Mouse (Mus musculus) forebrain, embryonic 12.5 days (tissue): Measurements from ENCODE around the gene Ncoa1. TPM values are rescaled to one million over a fixed set of nuclear protein-coding genes. Genes with fewer than 3 reads are reported as not detected.

Experiments
- ATAC-seq: fragments of 200-750 bp; cut with Nextera tagmentation; 2 replicates; pipeline ENCODE4 v1.8.0; 2017; ENCODE audit warnings: moderate TSS enrichment; ENCODE audit not compliant: low FRiP score
- H3K27ac ChIP-seq: fragments of 300-500 bp; sonication (generic); 2 replicates; pipeline ENCODE4 v1.5.1; 2016; ENCODE audit warnings: mild to moderate bottlenecking
- H3K27me3 ChIP-seq: fragments of 300-500 bp; sonication (generic); 2 replicates; pipeline ENCODE4 v1.6.1; 2016; ENCODE audit warnings: mild to moderate bottlenecking
- H3K36me3 ChIP-seq: fragments of 300-500 bp; sonication (generic); replicated peaks from 2 replicates; pipeline ENCODE4 v1.6.1; 2016; ENCODE audit warnings: mild to moderate bottlenecking
- H3K4me1 ChIP-seq: fragments of 300-500 bp; sonication (generic); 2 replicates; pipeline ENCODE4 v1.6.1; 2016
- H3K4me2 ChIP-seq: fragments of 300-500 bp; sonication (generic); 2 replicates; pipeline ENCODE4 v1.6.1; 2016; ENCODE audit warnings: mild to moderate bottlenecking, moderate library complexity
- H3K4me3 ChIP-seq: fragments of 300-500 bp; sonication (generic); replicated peaks from 2 replicates; pipeline ENCODE4 v1.5.1; 2016; ENCODE audit warnings: mild to moderate bottlenecking
- H3K9ac ChIP-seq: fragments of 300-500 bp; sonication (generic); 2 replicates; pipeline ENCODE4 v1.6.1; 2016; ENCODE audit warnings: mild to moderate bottlenecking
- H3K9me3 ChIP-seq: fragments of 300-500 bp; sonication (generic); 2 replicates; pipeline ENCODE4 v1.6.1; 2016
- WGBS: fragments of 180-500 bp; shearing (Covaris S2); methylation state at CpG from one replicate; pipeline ENCODE4 v1.1.7; 2016; 5-methylcytosine and 5-hydroxymethylcytosine counted together
- polyA plus RNA-seq: library from polyadenylated mRNA; unstranded; fragments of >200 nt; fragmentation: Nextera tagmentation; extraction: Ambion mirVana; gene quantifications from 2 replicates; pipeline ENCODE4 v1.2.1, GENCODE M21; 2016

The Ncoa1 gene
- polyA plus RNA-seq: 9.1 and 11.1 TPM in 2 replicates

DNA sequence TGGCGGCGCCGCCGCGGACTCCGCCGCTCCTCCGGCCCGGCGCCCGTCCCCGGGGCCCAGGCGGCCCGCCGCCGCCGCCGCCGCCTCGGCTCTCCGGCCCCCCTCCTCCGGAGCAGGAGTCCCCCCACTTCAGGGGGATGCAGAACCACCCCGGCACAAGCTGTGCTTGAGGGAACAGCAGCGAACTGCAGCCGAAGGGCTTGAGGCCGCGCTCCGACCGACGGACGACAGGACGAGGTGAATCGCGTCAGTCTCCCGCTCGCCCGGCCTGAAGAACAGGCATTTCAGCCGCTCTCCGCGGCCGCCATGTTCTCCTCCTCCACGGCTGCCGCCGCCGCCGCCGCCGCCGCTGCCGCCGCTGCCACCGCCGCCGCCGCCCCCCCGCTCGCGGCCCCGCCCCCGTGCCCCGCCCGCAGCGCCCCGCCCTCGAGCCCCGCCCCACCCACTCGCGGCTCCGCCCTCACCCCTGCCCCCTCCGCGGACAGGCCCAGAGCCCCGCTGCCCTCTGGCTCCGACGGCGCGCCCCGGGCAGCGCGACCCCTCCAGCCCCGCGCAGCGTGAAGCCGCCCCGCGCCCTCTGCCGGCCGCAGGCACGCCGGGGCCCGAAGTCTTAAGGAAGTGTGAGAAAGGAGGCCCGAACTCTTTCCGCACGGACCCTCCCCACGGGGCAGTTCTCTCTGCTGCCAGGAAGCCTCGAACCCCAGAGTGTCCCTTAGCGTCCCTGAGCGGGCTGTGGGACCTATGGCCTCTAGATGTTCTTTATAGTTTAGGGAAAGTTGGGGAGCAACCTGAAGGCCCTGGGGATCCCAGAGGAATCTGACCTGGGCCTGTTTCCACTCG, at the start of gene Ncoa1:
TSS of gene Ncoa1 (minus strand) at position 351 of the 840 bp plus-strand sequence.
- Histone ChIP-seq H3K4me3 (peak within 1 kb of the TSS; percentile 86), H3K9me3 (no peaks in the 10 kb centered on the region), H3K9ac (peak within 1 kb of the TSS; percentile 93), H3K27me3 (peaks cover 13% of the 10 kb centered on the region), H3K4me2 (peak within 1 kb of the TSS; percentile 69), H3K36me3 (no peaks in the 10 kb centered on the region), H3K27ac (peak within 1 kb of the TSS; percentile 97), H3K4me1 (peaks cover 21% of the 10 kb centered on the region)
- peak; percentile 78 for ATAC-seq
- under 1% methylated on average over 49 of the region's 98 CpGs for WGBS

- no peaks in the 10 kb centered on the region for H3K36me3 ChIP-seq
- no peaks in the 10 kb centered on the region for H3K27me3 ChIP-seq
- WGBS: 32% methylated on average over 7 of the region's 7 CpGs
- H3K9me3 ChIP-seq: no peaks in the 10 kb centered on the region
- 0 out of 2 replicates have a peak overlapping the region, but pooled peaks have one; percentile 8 for H3K9ac ChIP-seq
- peak; percentile 22; the same call in 1 of the 2 replicates for ATAC-seq
- H3K4me3 ChIP-seq: no peak overlapping the region
- peak overlapping the region; percentile 91 for H3K27ac ChIP-seq
- H3K4me1 ChIP-seq: peaks cover 32% of the 10 kb centered on the region
- peak overlapping the region; percentile 40 for H3K4me2 ChIP-seq
Measured at GRCm38 (mm10) chr12:4524546-4524945, 47.6 kb upstream of the Ncoa1 start.

- no peaks in the 10 kb centered on the region for H3K27me3 ChIP-seq
- 8% methylated on average over 9 of the region's 9 CpGs for WGBS
- no peak overlapping the region for H3K4me3 ChIP-seq
- H3K4me1 ChIP-seq: peaks cover 32% of the 10 kb centered on the region
- peak overlapping the region; percentile 40 for H3K4me2 ChIP-seq
- H3K9ac ChIP-seq: 0 out of 2 replicates have a peak overlapping the region, but pooled peaks have one; percentile 8
- H3K27ac ChIP-seq: peak overlapping the region; percentile 91
- ATAC-seq: peak; percentile 70
- H3K36me3 ChIP-seq: no peaks in the 10 kb centered on the region
- no peaks in the 10 kb centered on the region for H3K9me3 ChIP-seq
Measured at GRCm38 (mm10) chr12:4523688-4524298, 46.8 kb upstream of the Ncoa1 start.

GRCm38 (mm10) chr12:4523208-4523607, 46.2 kb upstream of the Ncoa1 start:
- Histone ChIP-seq H3K9ac (0 out of 2 replicates have a peak overlapping the region, but pooled peaks have one; percentile 25), H3K4me2 (peak overlapping the region; percentile 40), H3K36me3 (no peaks in the 10 kb centered on the region), H3K27me3 (no peaks in the 10 kb centered on the region), H3K4me3 (0 out of 2 replicates have a peak overlapping the region, but pooled peaks have one; percentile 7), H3K27ac (peak overlapping the region; percentile 91), H3K9me3 (no peaks in the 10 kb centered on the region), H3K4me1 (peaks cover 32% of the 10 kb centered on the region)
- ATAC-seq: peak; percentile 86
- WGBS: 1% methylated on average over 10 of the region's 10 CpGs

- H3K4me3 ChIP-seq: no peak overlapping the region
- H3K9me3 ChIP-seq: no peaks in the 10 kb centered on the region
- H3K27me3 ChIP-seq: no peaks in the 10 kb centered on the region
- WGBS: 86% methylated on average over 11 of the region's 11 CpGs
- H3K27ac ChIP-seq: no peak overlapping the region
- no peaks in the 10 kb centered on the region for H3K36me3 ChIP-seq
- H3K9ac ChIP-seq: no peak overlapping the region
- no peak overlapping the region for H3K4me2 ChIP-seq
- ATAC-seq: no peak
- peaks cover 17% of the 10 kb centered on the region for H3K4me1 ChIP-seq
Measured at GRCm38 (mm10) chr12:4518957-4519356, 42.0 kb upstream of the Ncoa1 start.

- Histone ChIP-seq H3K36me3 (no peaks in the 10 kb centered on the region), H3K4me1 (peaks cover 14% of the 10 kb centered on the region), H3K27me3 (no peaks in the 10 kb centered on the region), H3K27ac (0 out of 2 replicates have a peak overlapping the region, but pooled peaks have one; percentile 56), H3K4me3 (0 out of 2 replicates have a peak overlapping the region, but pooled peaks have one; percentile 3), H3K9ac (no peak overlapping the region), H3K9me3 (no peaks in the 10 kb centered on the region), H3K4me2 (peak overlapping the region; percentile 41)
- ATAC-seq: no peak
- WGBS: 23% methylated on average over 12 of the region's 12 CpGs
Measured at GRCm38 (mm10) chr12:4509591-4510061, 32.6 kb upstream of the Ncoa1 start.

DNA sequence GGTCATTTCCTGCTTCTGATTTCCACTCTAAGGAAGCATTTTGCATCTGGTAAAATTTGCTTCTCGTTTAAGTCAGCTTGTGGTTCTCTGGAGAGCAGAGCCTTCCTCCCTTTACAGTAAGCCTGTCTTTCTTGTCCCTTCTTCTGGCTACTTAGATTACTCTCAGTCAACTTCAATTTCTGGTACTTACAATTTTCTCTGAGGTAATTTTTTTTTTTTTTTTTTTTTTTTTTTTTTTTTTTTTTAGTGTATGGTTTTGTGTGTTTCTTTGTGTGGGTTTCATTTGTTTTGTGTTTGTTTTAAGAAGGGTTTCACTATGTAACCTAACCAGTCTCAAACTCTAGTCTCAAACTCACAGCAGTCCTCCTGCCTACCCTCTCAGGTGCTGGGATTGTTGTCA, 31.2 kb upstream of the Ncoa1 start:
- H3K9me3 ChIP-seq: no peaks in the 10 kb centered on the region

DNA sequence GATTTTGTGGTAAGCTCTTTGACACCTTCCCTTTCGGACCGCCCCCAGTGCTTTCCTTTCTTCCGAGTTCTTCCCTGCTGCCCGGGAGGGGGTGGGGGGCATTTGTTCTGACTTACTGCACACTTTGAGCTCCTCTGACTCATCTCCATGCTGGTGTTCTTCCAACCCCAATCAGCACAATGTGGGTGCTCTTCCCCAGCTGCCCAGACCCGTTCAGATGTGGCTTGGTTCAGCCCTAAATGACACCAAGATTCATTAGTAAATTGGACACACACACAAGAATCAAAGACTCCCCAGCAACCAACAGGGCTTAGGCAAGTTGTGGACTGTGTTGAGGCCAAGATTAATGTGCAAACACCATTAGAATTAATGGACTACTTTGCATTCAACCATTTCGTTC, 30.5 kb upstream of the Ncoa1 start:
- Histone ChIP-seq H3K27me3 (no peaks in the 10 kb centered on the region), H3K4me3 (no peak overlapping the region), H3K4me2 (no peak overlapping the region), H3K9ac (no peak overlapping the region), H3K36me3 (no peaks in the 10 kb centered on the region), H3K9me3 (no peaks in the 10 kb centered on the region), H3K4me1 (peaks cover 17% of the 10 kb centered on the region), H3K27ac (no peak overlapping the region)
- no peak for ATAC-seq
- WGBS: 16% methylated on average over 6 of the region's 6 CpGs

More for the DNA sequence above, 31.2 kb upstream of the Ncoa1 start:
- 68% methylated on average over 1 of the region's 1 CpGs for WGBS
- H3K4me3 ChIP-seq: no peak overlapping the region
- ATAC-seq: no peak
- H3K4me2 ChIP-seq: no peak overlapping the region
- H3K27me3 ChIP-seq: no peaks in the 10 kb centered on the region
- H3K27ac ChIP-seq: no peak overlapping the region
- no peaks in the 10 kb centered on the region for H3K36me3 ChIP-seq
- H3K9ac ChIP-seq: no peak overlapping the region
- peaks cover 17% of the 10 kb centered on the region for H3K4me1 ChIP-seq

DNA sequence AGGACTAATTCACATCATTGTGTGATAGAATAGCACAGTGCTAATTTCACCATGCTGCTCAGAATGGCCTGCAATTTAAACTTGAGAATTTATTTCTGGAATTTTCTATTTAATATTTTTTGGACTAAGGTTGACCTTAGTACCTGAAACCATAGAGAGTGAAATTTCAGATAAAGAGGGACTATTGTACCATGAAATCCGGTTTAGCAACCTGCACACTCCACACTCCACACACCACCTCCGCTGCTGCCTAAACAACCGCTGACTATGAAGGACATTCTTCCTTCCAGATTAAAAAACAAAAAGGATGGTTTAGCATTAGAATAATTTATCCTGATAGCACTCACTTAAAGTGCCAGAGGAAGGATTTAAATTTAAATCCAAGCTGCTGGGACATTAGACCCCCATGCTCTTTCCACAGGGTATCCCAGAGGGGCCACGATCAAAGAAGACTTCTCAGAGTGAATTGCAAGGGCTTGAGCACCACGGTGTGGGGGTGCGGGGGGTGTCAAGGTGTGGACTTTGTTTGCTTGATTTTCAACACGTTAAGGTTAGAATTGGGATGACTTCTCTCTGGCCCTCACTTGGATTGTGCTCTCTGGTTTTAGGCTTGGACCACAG, 29.9 kb upstream of the Ncoa1 start:
- 30% methylated on average over 7 of the region's 7 CpGs for WGBS
- Histone ChIP-seq H3K9me3 (no peaks in the 10 kb centered on the region), H3K4me1 (peaks cover 17% of the 10 kb centered on the region), H3K27me3 (no peaks in the 10 kb centered on the region), H3K4me3 (no peak overlapping the region), H3K4me2 (no peak overlapping the region), H3K27ac (no peak overlapping the region), H3K36me3 (no peaks in the 10 kb centered on the region), H3K9ac (no peak overlapping the region)
- ATAC-seq: no peak

DNA sequence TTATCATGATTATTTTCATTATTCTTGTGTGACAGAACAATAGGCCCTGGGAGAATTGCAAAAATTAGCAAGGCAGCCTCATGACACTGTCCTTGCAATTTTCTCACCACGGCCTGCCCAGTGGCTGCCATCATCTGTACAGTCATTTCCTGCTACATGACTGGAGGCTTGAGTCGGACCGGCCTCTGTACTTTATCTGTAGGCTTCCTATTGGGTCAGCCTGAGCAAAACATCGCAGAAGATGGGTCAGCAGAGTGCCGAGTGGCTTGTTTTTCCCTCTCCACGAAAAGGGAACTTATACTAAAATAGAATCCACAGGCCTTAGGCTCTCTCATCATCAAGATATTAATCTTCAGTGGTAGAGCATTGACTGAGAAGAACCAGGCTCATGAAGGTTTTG, 28.3 kb upstream of the Ncoa1 start:
- Histone ChIP-seq H3K27ac (no peak overlapping the region), H3K9me3 (no peaks in the 10 kb centered on the region), H3K9ac (no peak overlapping the region), H3K27me3 (no peaks in the 10 kb centered on the region), H3K4me2 (no peak overlapping the region), H3K4me1 (peaks cover 17% of the 10 kb centered on the region), H3K4me3 (no peak overlapping the region), H3K36me3 (no peaks in the 10 kb centered on the region)
- WGBS: 89% methylated on average over 6 of the region's 6 CpGs
- ATAC-seq: no peak

- Histone ChIP-seq H3K9ac (no peak overlapping the region), H3K27me3 (no peaks in the 10 kb centered on the region), H3K27ac (no peak overlapping the region), H3K9me3 (no peaks in the 10 kb centered on the region), H3K4me1 (peaks cover 9% of the 10 kb centered on the region), H3K4me3 (no peak overlapping the region), H3K36me3 (no peaks in the 10 kb centered on the region), H3K4me2 (no peak overlapping the region)
- no peak for ATAC-seq
- 31% methylated on average over 2 of the region's 2 CpGs for WGBS
Measured at GRCm38 (mm10) chr12:4503673-4504326, 26.8 kb upstream of the Ncoa1 start.
